9 mouse cellular contexts compared by ENCODE assay signal in genomic region chr4:59238641-59239311, GRCm38 (mm10). TPM values are rescaled to one million over a fixed set of nuclear protein-coding genes. Genes with fewer than 3 reads are reported as not detected.
DNase-seq lines count a peak whose midpoint lies in the region; ATAC-seq and TF ChIP-seq lines count a peak whose summit lies in the region.
"Had no signal": no experiment of that assay in that cellular context is flagged by ENCODE, and none has a peak within 500 bp of the region (broad histone marks: within the 10 kb centered on the region; RNA-seq: fewer than 3 reads in every experiment).

No protein-coding gene starts in this region.

- no peak overlapping the region for H3K27ac ChIP-seq in midbrain, embryonic 11.5 days (ENCODE audit: low read depth, low read length)
- H3K27ac ChIP-seq in midbrain, postnatal 0 days (ENCODE audit: low read depth, low read length) = no peak overlapping the region
- H3K27ac ChIP-seq in liver, embryonic 13.5 days = peak overlapping the region; percentile 26; the same call in 1 of the 2 replicates
- H3K27ac ChIP-seq: neural tube, embryonic 12.5 days had no signal

- no peaks in the 10 kb centered on the region for H3K9me3 ChIP-seq in midbrain, embryonic 11.5 days (ENCODE audit: control insufficient read depth, low read length)
- H3K9me3 ChIP-seq in midbrain, postnatal 0 days (ENCODE audit: low read length) = no peaks in the 10 kb centered on the region
- no peaks in the 10 kb centered on the region for H3K9me3 ChIP-seq in liver, embryonic 13.5 days (replicated peaks)
- H3K9me3 ChIP-seq: neural tube, embryonic 12.5 days had no signal

- no peak for ATAC-seq in midbrain, embryonic 11.5 days (ENCODE audit: low FRiP score)
- no peak for ATAC-seq in midbrain, postnatal 0 days (ENCODE audit: low FRiP score)
- ATAC-seq in liver, embryonic 13.5 days (ENCODE audit: low read depth) = no peak

- H3K4me3 ChIP-seq in midbrain, embryonic 11.5 days (ENCODE audit: low read depth, low read length) = no peak overlapping the region
- H3K4me3 ChIP-seq in midbrain, postnatal 0 days (ENCODE audit: low read depth, low read length) = no peak overlapping the region
- H3K4me3 ChIP-seq in liver, embryonic 13.5 days (replicated peaks) = no peak overlapping the region
- H3K4me3 ChIP-seq: neural tube, embryonic 12.5 days had no signal

- H3K9ac ChIP-seq in midbrain, embryonic 11.5 days (ENCODE audit: low read length) = no peak overlapping the region
- H3K9ac ChIP-seq in midbrain, postnatal 0 days (replicated peaks; ENCODE audit: low read length, poor library complexity, severe bottlenecking) = no peak overlapping the region
- H3K9ac ChIP-seq in liver, embryonic 13.5 days = no peak overlapping the region
- H3K9ac ChIP-seq: neural tube, embryonic 12.5 days had no signal

- 66% methylated on average over 9 of the region's 9 CpGs for WGBS in midbrain, embryonic 11.5 days
- 78% methylated on average over 9 of the region's 9 CpGs for WGBS in midbrain, postnatal 0 days
- WGBS in liver, embryonic 13.5 days (ENCODE audit: insufficient replicate concordance) = 46% methylated on average over 9 of the region's 9 CpGs

- no peaks in the 10 kb centered on the region for H3K36me3 ChIP-seq in midbrain, embryonic 11.5 days (ENCODE audit: control insufficient read depth, insufficient read depth, low read length)
- no peaks in the 10 kb centered on the region for H3K36me3 ChIP-seq in midbrain, postnatal 0 days (ENCODE audit: insufficient read depth, low read length)
- no peaks in the 10 kb centered on the region for H3K36me3 ChIP-seq in liver, embryonic 13.5 days
- H3K36me3 ChIP-seq in splenic B cell, adult 2 months (ENCODE audit: control insufficient read depth, insufficient read depth, low read length, poor library complexity, severe bottlenecking) = no peaks in the 10 kb centered on the region
- H3K36me3 ChIP-seq: neural tube, embryonic 12.5 days had no signal

- no peak for TF ChIP-seq CTCF in midbrain, postnatal 0 days (IDR thresholded peaks at IDR 0.05)

- H3K27me3 ChIP-seq in midbrain, embryonic 11.5 days (ENCODE audit: control insufficient read depth, insufficient read depth, low read length) = no peaks in the 10 kb centered on the region
- H3K27me3 ChIP-seq in midbrain, postnatal 0 days (ENCODE audit: insufficient read depth, low read length) = no peaks in the 10 kb centered on the region
- H3K27me3 ChIP-seq in liver, embryonic 13.5 days = no peaks in the 10 kb centered on the region
- no peaks in the 10 kb centered on the region for H3K27me3 ChIP-seq in splenic B cell, adult 2 months (ENCODE audit: control insufficient read depth, insufficient read depth, low read length, poor library complexity, severe bottlenecking)
- H3K27me3 ChIP-seq: neural tube, embryonic 12.5 days had no signal

- H3K4me2 ChIP-seq in midbrain, embryonic 11.5 days = no peak overlapping the region
- no peak overlapping the region for H3K4me2 ChIP-seq in midbrain, postnatal 0 days (ENCODE audit: low read depth, low read length, poor library complexity, severe bottlenecking)
- peak overlapping the region; percentile 7; the same call in 1 of the 2 replicates for H3K4me2 ChIP-seq in liver, embryonic 13.5 days
- H3K4me2 ChIP-seq: neural tube, embryonic 12.5 days had no signal

- no peaks in the 10 kb centered on the region for H3K4me1 ChIP-seq in midbrain, embryonic 11.5 days (ENCODE audit: control insufficient read depth, insufficient read depth, low read length)
- H3K4me1 ChIP-seq in midbrain, postnatal 0 days (ENCODE audit: insufficient read depth, low read length) = no peaks in the 10 kb centered on the region
- peaks cover 85% of the 10 kb centered on the region for H3K4me1 ChIP-seq in liver, embryonic 13.5 days (replicated peaks)
- H3K4me1 ChIP-seq: neural tube, embryonic 12.5 days had no signal

- DNase-seq in adrenal gland, adult 2 months = peak; percentile 41
- DNase-seq in adrenal gland, adult 18-20 months (ENCODE audit: low spot score in 2 of 2) = no peak
- peak; percentile 61 for DNase-seq in midbrain, embryonic 11.5 days (ENCODE audit: low spot score, missing footprints)
- no peak for DNase-seq in midbrain, postnatal 0 days (ENCODE audit: low spot score)
- no peak for DNase-seq in liver, embryonic 13.5 days
- peak; percentile 61 for DNase-seq in splenic B cell, adult 2 months (ENCODE audit: low read depth, low spot score)
- no peak for DNase-seq in ovary, postnatal 10 days (ENCODE audit: low spot score)
- DNase-seq in ovary, postnatal 36 days (ENCODE audit: low spot score) = no peak

RNA-seq across cellular contexts. Expression of gene Ugcg, which starts 49.7 kb away (rescaled TPM):
- 10 to 100 TPM; 26.5 to 44.3 TPM for total RNA-seq in adrenal gland, adult 2 months (2021)
- polyA plus RNA-seq in adrenal gland, adult 2 months (2012; rRNA removed) = 41.7 and 49.9 TPM in 2 replicates
- total RNA-seq in adrenal gland, adult 18-20 months (2021) = 10 to 100 TPM; 31.7 to 32.0 TPM
- polyA plus RNA-seq in midbrain, embryonic 11.5 days (2014; fragmentation: Nextera tagmentation; extraction: Ambion mirVana) = 12.8 and 12.9 TPM in 2 replicates
- total RNA-seq in midbrain, postnatal 0 days (2014; rRNA removed) = 68.5 and 76.5 TPM in 2 replicates
- 18.7 and 22.8 TPM in 2 replicates for polyA plus RNA-seq in midbrain, postnatal 0 days (2015; fragmentation: Nextera tagmentation; extraction: Ambion mirVana)
- 9.2 and 10.5 TPM in 2 replicates for polyA plus RNA-seq in liver, embryonic 13.5 days (2015; fragmentation: Nextera tagmentation; extraction: Ambion mirVana)

Comparison
In these comparisons a context has a peak if more than half of its experiments do, and no peak if none do; other contexts are left out.
1. DNase-seq: peak in adrenal gland, adult 2 months (single experiment), midbrain, embryonic 11.5 days (single experiment) and splenic B cell, adult 2 months (single experiment); none in adrenal gland, adult 18-20 months (0 of 2), midbrain, postnatal 0 days (single experiment), liver, embryonic 13.5 days (single experiment), ovary, postnatal 10 days (single experiment) and ovary, postnatal 36 days (single experiment).